Mouse (Mus musculus) ES-E14 (cell line): ENCODE data around the gene Bid. TPM values are rescaled to one million over a fixed set of nuclear protein-coding genes. Genes with fewer than 3 reads are reported as not detected.

Experiments used
- DNase-seq: peaks from one replicate; pipeline ENCODE4 v3.0.0-alpha.2; 2013; ENCODE audit warnings: low read depth, low spot score
- H3K27ac ChIP-seq: 2 replicates; pipeline ENCODE4 v1.5.1; 2012; ENCODE audit warnings: low read depth, mild to moderate bottlenecking, low read length, moderate library complexity, mixed read lengths; ENCODE audit not compliant: poor library complexity, insufficient read depth, severe bottlenecking
- H3K36me3 ChIP-seq: 2 replicates; pipeline ENCODE4 v1.6.1; 2012; ENCODE audit warnings: mild to moderate bottlenecking, low read length, moderate library complexity, mixed read lengths; ENCODE audit not compliant: control insufficient read depth, poor library complexity, insufficient read depth, severe bottlenecking
- H3K4me1 ChIP-seq, 2 experiments: fragments of 150-350 bp in 1 of 2; sonication (generic) in 1 of 2; 2 replicates each; pipeline ENCODE4 v1.6.1; 2012; ENCODE audit warnings: low read length in 2 of 2, mild to moderate bottlenecking in 1 of 2, mixed read lengths in 1 of 2; ENCODE audit not compliant: control insufficient read depth in 2 of 2, insufficient read depth in 2 of 2, poor library complexity in 1 of 2
- H3K4me3 ChIP-seq, 2 experiments: fragments of 150-350 bp in 1 of 2; sonication (generic) in 1 of 2; 2 replicates each; pipeline ENCODE4 v1.5.1; 2012; ENCODE audit warnings: low read length in 2 of 2, low read depth in 1 of 2, mild to moderate bottlenecking in 1 of 2, mixed read lengths in 1 of 2; ENCODE audit not compliant: insufficient read depth in 1 of 2, poor library complexity in 1 of 2, severe bottlenecking in 1 of 2
- H3K9ac ChIP-seq: 2 replicates; pipeline ENCODE4 v1.6.1; 2012; ENCODE audit warnings: low read depth, mild to moderate bottlenecking, low read length, mixed read lengths; ENCODE audit not compliant: poor library complexity, insufficient read depth, severe bottlenecking
- H3K9me3 ChIP-seq: fragments of 150-350 bp; sonication (generic); 2 replicates; pipeline ENCODE4 v1.6.1; 2012; ENCODE audit warnings: low read depth, mild to moderate bottlenecking, low read length; ENCODE audit not compliant: control insufficient read depth, insufficient read depth
- CHD2 ChIP-seq: IDR thresholded peaks from 2 replicates; pipeline ENCODE4 v1.6.1; 2014; ENCODE audit warnings: mild to moderate bottlenecking, low read depth, low read length, inconsistent platforms
- HCFC1 ChIP-seq: IDR thresholded peaks from 2 replicates; pipeline ENCODE4 v1.6.1; 2012; ENCODE audit warnings: low read length, inconsistent platforms, borderline replicate concordance; ENCODE audit not compliant: insufficient read depth
- MAFK ChIP-seq: IDR thresholded peaks from 2 replicates; pipeline ENCODE4 v1.6.1; 2014; ENCODE audit warnings: mild to moderate bottlenecking, low read depth, low read length, inconsistent platforms; ENCODE audit not compliant: insufficient read depth
- ZC3H11A ChIP-seq: IDR thresholded peaks from 2 replicates; pipeline ENCODE4 v1.6.1; 2012; ENCODE audit warnings: low read depth, mild to moderate bottlenecking, inconsistent platforms, low read length, borderline replicate concordance
- ZNF384 ChIP-seq: IDR thresholded peaks from 2 replicates; pipeline ENCODE4 v1.6.1; 2012; ENCODE audit warnings: low read depth, low read length, inconsistent platforms
- in situ Hi-C, 2 experiments: fragments of 600-800 bp; cut with MboI; formaldehyde crosslinking; loops; one replicate each; pipeline ENCODE4 v1.15.1; 2025; ENCODE audit warnings: low sequenced_read_pairs in 2 of 2, inconsistent platforms in 1 of 2; ENCODE audit not compliant: unreplicated experiment in 2 of 2
- total RNA-seq: library from RNA; depleted of rRNA; stranded (reverse); fragments of 300-350 nt; gene quantifications from 2 replicates; pipeline ENCODE4 v1.2.3, GENCODE M21; 2012

Gene Bid
- total RNA-seq, 1 experiment: 20.0 TPM

DNA sequence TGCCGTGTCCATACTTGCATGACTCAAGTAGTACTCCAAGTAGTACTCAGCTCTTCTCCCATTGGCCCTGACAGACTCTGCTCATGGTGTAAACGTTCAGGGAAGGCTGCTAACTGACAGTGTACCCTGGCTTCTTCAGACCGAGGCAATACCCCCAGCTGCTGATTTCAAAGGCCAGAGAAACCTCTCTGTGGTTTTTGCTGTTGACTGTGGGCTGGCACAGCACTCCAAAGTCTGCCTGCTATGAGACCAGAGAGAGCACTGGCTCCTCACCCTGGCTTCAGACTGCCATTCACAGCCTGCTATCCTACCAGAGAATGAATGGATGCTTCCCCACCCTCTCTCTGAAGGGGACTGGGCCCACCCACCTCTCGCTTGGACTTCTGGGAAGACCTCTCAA, 40.7 kb upstream of the Bid start:
- no peak for DNase-seq
- in situ Hi-C loops: no loop called here
- no peak overlapping the region for H3K9ac ChIP-seq
- H3K4me1 ChIP-seq: no peaks in the 10 kb centered on the region; a peak in 1 of 4 replicates
- H3K9me3 ChIP-seq: no peaks in the 10 kb centered on the region
- peaks cover 15% of the 10 kb centered on the region; the same call in 1 of the 2 replicates for H3K36me3 ChIP-seq
- H3K27ac ChIP-seq: no peak overlapping the region
- TF ChIP-seq HCFC1 (no peak), CHD2 (no peak), ZC3H11A (no peak), MAFK (no peak), ZNF384 (no peak)
- no peak overlapping the region for H3K4me3 ChIP-seq

DNA sequence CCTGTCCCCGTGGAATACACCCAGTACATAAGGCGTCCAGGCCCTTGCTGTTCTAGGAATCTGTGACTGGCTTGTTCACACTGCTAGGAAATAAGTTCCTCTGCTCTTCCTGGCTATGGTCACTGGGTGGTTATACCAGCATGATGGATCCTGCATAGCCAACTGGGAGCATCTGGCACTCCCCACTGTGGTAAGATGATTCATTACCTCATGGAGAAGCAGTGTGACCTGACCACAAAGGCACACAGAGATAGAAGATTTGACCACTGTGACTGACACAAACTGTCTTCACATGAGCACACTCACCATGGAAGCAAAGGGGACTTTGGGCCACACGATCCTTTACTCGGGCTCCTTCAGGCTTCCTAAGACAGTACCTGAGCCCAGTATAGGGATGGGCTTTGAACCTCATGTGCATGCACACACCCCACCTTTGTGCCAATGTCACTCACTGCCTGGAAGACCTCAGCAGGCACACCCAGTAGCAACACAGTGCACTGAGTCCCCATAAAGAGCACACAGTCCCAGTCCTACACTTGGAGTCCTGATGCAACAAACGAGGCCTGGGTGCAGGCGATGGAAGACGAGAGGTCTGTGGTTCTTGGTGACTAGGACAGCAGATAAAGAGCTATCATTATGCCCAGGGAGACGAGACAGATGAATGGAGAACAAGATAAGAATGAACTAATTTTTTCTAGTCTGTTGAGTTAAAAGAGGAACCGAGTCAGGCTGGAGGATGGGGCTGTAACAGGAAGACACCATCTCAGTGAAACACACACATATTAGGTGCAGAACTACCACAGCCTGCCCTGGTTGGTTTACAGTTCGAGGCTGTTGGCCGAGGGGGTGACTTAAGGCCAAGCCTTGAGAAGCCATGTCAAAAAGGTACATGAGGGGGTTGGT, 39.9 kb upstream of the Bid start:
- Histone ChIP-seq H3K4me3 (no peak overlapping the region), H3K4me1 (no peaks in the 10 kb centered on the region; a peak in 1 of 4 replicates), H3K27ac (no peak overlapping the region), H3K9me3 (no peaks in the 10 kb centered on the region), H3K36me3 (peaks cover 18% of the 10 kb centered on the region; the same call in 1 of the 2 replicates), H3K9ac (no peak overlapping the region)
- TF ChIP-seq MAFK (no peak), ZNF384 (no peak), ZC3H11A (no peak), CHD2 (no peak), HCFC1 (no peak)
- DNase-seq: no peak
- in situ Hi-C loops: no loop called here

DNA sequence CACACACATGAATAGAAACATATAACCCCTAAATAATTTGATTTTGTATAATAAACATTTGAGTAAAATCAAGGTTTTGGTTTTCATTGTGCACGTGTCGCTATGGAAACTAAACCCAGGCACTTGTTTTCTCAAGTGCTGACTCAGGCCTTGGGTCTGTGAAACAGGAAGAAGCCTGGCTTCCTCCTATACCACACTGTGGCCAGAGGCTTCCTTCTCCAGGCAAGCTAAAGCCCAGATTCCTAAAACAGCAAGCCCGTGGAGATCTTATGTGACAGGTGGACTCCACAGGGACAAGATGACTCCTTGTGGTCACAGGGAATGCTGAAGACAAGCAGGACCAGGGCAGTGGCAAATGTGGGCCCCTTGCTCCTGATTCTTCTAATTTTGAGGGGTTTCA, 38.6 kb upstream of the Bid start:
- TF ChIP-seq ZNF384 (no peak), MAFK (0 out of 2 replicates have a peak, but pooled peaks have one; percentile 34)
- no peaks in the 10 kb centered on the region for H3K9me3 ChIP-seq
- in situ Hi-C loops: no loop called here
- H3K36me3 ChIP-seq: peaks cover 18% of the 10 kb centered on the region; the same call in 1 of the 2 replicates
- no peaks in the 10 kb centered on the region; a peak in 1 of 4 replicates for H3K4me1 ChIP-seq
- H3K27ac ChIP-seq: no peak overlapping the region
- no peak overlapping the region for H3K4me3 ChIP-seq
- DNase-seq: no peak
- no peak overlapping the region for H3K9ac ChIP-seq

DNA sequence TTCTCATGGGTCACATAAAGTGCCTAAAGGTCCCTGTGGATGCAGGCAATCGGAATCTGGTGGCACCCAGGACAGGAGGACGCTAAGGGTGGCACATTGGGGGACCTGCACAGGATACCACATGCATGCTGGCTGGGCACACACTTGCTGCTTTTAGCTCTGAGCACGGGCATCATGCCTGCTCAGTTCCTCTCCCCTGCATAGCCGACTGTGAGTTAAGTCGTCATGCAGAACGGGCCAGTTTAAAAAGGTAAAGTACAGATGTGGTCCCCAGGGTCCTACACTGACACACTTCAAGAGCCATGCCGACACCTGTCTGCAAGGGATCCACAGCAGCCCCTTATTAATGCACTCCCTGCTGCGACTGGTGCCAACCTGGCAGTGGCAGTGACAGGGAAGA, 37.6 kb upstream of the Bid start:
- DNase-seq: no peak
- no peak overlapping the region for H3K4me3 ChIP-seq
- H3K4me1 ChIP-seq: no peaks in the 10 kb centered on the region; a peak in 1 of 4 replicates
- H3K36me3 ChIP-seq: peaks cover 15% of the 10 kb centered on the region; the same call in 1 of the 2 replicates
- no peak overlapping the region for H3K27ac ChIP-seq
- TF ChIP-seq ZNF384 (no peak), CHD2 (no peak), MAFK (no peak), HCFC1 (no peak), ZC3H11A (no peak)
- H3K9me3 ChIP-seq: no peaks in the 10 kb centered on the region
- in situ Hi-C loops: no loop called here
- no peak overlapping the region for H3K9ac ChIP-seq
